Comparison of ENCODE assay signal across 1 mouse cellular context in genomic region chr6:72292972-72293651, GRCm38 (mm10).
TF ChIP-seq lines count a peak whose summit lies in the region.

No protein-coding gene starts in this region.

TF ChIP-seq in MEL, 35 proteins besides CTCF, POLR2A, EP300 and RAD21 (continued from another document):
- TF ChIP-seq TAL1 (IDR thresholded peaks at IDR 0.05; ENCODE audit: low read length) (peak; percentile 80), UBTF (IDR thresholded peaks at IDR 0.05; ENCODE audit: borderline replicate concordance, insufficient read depth, low read depth, low read length) (no peak), POLR2AphosphoS5 (IDR thresholded peaks at IDR 0.05; ENCODE audit: borderline replicate concordance, low read depth, low read length) (no peak), ZMIZ1 (IDR thresholded peaks at IDR 0.05; ENCODE audit: low read depth, low read length) (no peak), BHLHE40 (IDR thresholded peaks at IDR 0.05; ENCODE audit: borderline replicate concordance, low read depth, low read length) (no peak), ZKSCAN1 (IDR thresholded peaks at IDR 0.05; ENCODE audit: low read depth, low read length) (no peak), GATA1 (IDR thresholded peaks at IDR 0.05; ENCODE audit: low read depth, low read length) (peak; percentile 78), ZC3H11A (IDR thresholded peaks at IDR 0.05; ENCODE audit: low read depth, low read length) (no peak), TCF12 (IDR thresholded peaks at IDR 0.05; ENCODE audit: low read depth, low read length) (0 out of 2 replicates have a peak, but pooled peaks have one; percentile 16), USF2 (IDR thresholded peaks at IDR 0.05; ENCODE audit: borderline replicate concordance in 1 of 2, insufficient read depth in 1 of 2, low read depth in 1 of 2, low read length in 2 of 2) (no peak), RCOR1 (IDR thresholded peaks at IDR 0.05; ENCODE audit: low read depth, low read length) (no peak), CHD2 (IDR thresholded peaks at IDR 0.05; ENCODE audit: low read length) (no peak), SMC3 (IDR thresholded peaks at IDR 0.05; ENCODE audit: low read depth, low read length) (no peak), POLR2AphosphoS2 (IDR thresholded peaks at IDR 0.05; ENCODE audit: low read length) (no peak), MYC (IDR thresholded peaks at IDR 0.05; ENCODE audit: low read depth, low read length) (peak; percentile 78), CHD1 (IDR thresholded peaks at IDR 0.05; ENCODE audit: low read depth, low read length) (no peak), MYB (IDR thresholded peaks at IDR 0.05; ENCODE audit: low read depth, low read length) (no peak), JUND (IDR thresholded peaks at IDR 0.05; ENCODE audit: low read depth, low read length) (0 out of 2 replicates have a peak, but pooled peaks have one; percentile 75), NELFE (IDR thresholded peaks at IDR 0.05; ENCODE audit: low read depth, low read length) (no peak), SIN3A (IDR thresholded peaks at IDR 0.05; ENCODE audit: low read length) (peak; percentile 51), MAX (IDR thresholded peaks at IDR 0.05; ENCODE audit: low read length) (peak; percentile 93), ETS1 (IDR thresholded peaks at IDR 0.05; ENCODE audit: low read depth, low read length) (peak; percentile 57), KAT2A (conservative IDR thresholded peaks at IDR 0.05; ENCODE audit: low read depth, low read length) (no peak), E2F4 (IDR thresholded peaks at IDR 0.05; ENCODE audit: borderline replicate concordance, low read depth, low read length) (peak; percentile 33; the same call in 1 of the 2 replicates), USF1 (IDR thresholded peaks at IDR 0.05; ENCODE audit: low read depth, low read length) (no peak), GABPA (IDR thresholded peaks at IDR 0.05; ENCODE audit: low read depth, low read length) (no peak), ZNF384 (IDR thresholded peaks at IDR 0.05; ENCODE audit: low read depth, low read length) (0 out of 2 replicates have a peak, but pooled peaks have one; percentile 18), MXI1 (IDR thresholded peaks at IDR 0.05; ENCODE audit: low read depth, low read length) (peak; percentile 73), MAFK (IDR thresholded peaks at IDR 0.05; ENCODE audit: borderline replicate concordance, low read depth, low read length) (no peak), ELF1 (IDR thresholded peaks at IDR 0.05; ENCODE audit: low read depth, low read length) (no peak), NRF1 (IDR thresholded peaks at IDR 0.05; ENCODE audit: insufficient read depth, low read depth, low read length, poor library complexity, severe bottlenecking) (no peak), MEF2A (IDR thresholded peaks at IDR 0.05; ENCODE audit: extremely low read depth, insufficient replicate concordance, low read depth, low read length, poor library complexity, severe bottlenecking) (no peak)
